Mouse (Mus musculus) intestine, embryonic 16.5 days (tissue): ENCODE measurements around the gene Zscan22. TPM values are rescaled to one million over a fixed set of nuclear protein-coding genes. Genes with fewer than 3 reads are reported as not detected.
A peak's percentile ranks its signal among the peaks of the same experiment; 100 is the strongest.
"Not testable (repeated sequence)": the region's sequence is repeated elsewhere in the genome, so short reads cannot be mapped to it uniquely, and the experiment has no call there.

Source experiments
- ATAC-seq: fragments of 200-750 bp; cut with Nextera tagmentation; 2 replicates; pipeline ENCODE4 v1.8.0; 2017; ENCODE audit warnings: moderate TSS enrichment, moderate library complexity
- H3K27ac ChIP-seq: fragments of 300-500 bp; sonication (generic); 2 replicates; pipeline ENCODE4 v1.5.1; 2014; ENCODE audit warnings: mild to moderate bottlenecking, low read length
- H3K27me3 ChIP-seq: fragments of 300-500 bp; sonication (generic); replicated peaks from 2 replicates; pipeline ENCODE4 v1.6.1; 2014; ENCODE audit warnings: low read length, control low read depth, mixed read lengths; ENCODE audit not compliant: control insufficient read depth, insufficient read depth
- H3K36me3 ChIP-seq: fragments of 300-500 bp; sonication (generic); 2 replicates; pipeline ENCODE4 v1.6.1; 2014; ENCODE audit warnings: low read length, control low read depth; ENCODE audit not compliant: control insufficient read depth, insufficient read depth
- H3K4me1 ChIP-seq: fragments of 300-500 bp; sonication (generic); 2 replicates; pipeline ENCODE4 v1.6.1; 2014; ENCODE audit warnings: low read length, control low read depth, mixed read lengths; ENCODE audit not compliant: control insufficient read depth, insufficient read depth
- H3K4me2 ChIP-seq: fragments of 300-500 bp; sonication (generic); 2 replicates; pipeline ENCODE4 v1.6.1; 2014; ENCODE audit warnings: low read depth, low read length, control low read depth
- H3K4me3 ChIP-seq: fragments of 300-500 bp; sonication (generic); 2 replicates; pipeline ENCODE4 v1.5.1; 2014; ENCODE audit warnings: mild to moderate bottlenecking, low read length
- H3K9ac ChIP-seq: fragments of 300-500 bp; sonication (generic); 2 replicates; pipeline ENCODE4 v1.6.1; 2014; ENCODE audit warnings: low read depth, low read length
- H3K9me3 ChIP-seq: fragments of 300-500 bp; sonication (generic); 2 replicates; pipeline ENCODE4 v1.6.1; 2016; ENCODE audit warnings: low read length, control low read depth; ENCODE audit not compliant: control insufficient read depth
- WGBS: fragments of 180-500 bp; shearing (Covaris S2); extraction: QIAGEN DNeasy Blood & Tissue Kit; methylation state at CpG from one replicate; pipeline ENCODE4 v1.1.7; 2014; 5-methylcytosine and 5-hydroxymethylcytosine counted together
- polyA plus RNA-seq: library from polyadenylated mRNA; unstranded; fragments of >200 nt; fragmentation: Nextera tagmentation; extraction: Ambion mirVana; gene quantifications from 2 replicates; pipeline ENCODE4 v1.2.1, GENCODE M21; 2015

Gene Zscan22
- polyA plus RNA-seq, 1 experiment from 2014 or later: 13.3 TPM

DNA sequence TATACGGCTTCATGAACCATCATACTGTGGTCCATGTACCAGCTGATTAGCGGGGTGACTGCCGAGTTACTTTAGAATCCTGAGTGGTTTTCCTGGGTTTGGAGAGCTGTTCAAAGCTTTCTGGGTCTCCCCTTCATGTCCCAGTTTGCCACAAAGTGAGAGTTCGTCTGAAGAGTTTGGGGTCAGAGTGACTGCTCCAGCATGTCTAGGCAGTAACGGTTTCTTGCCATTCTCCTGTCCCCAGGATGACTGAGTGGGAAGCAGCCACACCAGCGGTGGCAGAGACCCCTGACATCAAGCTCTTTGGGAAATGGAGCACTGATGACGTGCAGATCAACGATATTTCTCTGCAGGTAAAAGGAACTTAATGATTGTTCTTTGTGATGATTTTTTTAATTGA lies 25.1 kb downstream of the Zscan22 start:
- Histone ChIP-seq H3K27ac (no peak overlapping the region; the same call in 1 of the 2 replicates), H3K9ac (peak overlapping the region; percentile 85), H3K27me3 (no peaks in the 10 kb centered on the region), H3K9me3 (no peaks in the 10 kb centered on the region), H3K4me3 (peak overlapping the region; percentile 86), H3K4me1 (peaks cover 26% of the 10 kb centered on the region), H3K36me3 (peaks cover 32% of the 10 kb centered on the region), H3K4me2 (peak overlapping the region; percentile 78)
- 4% methylated on average over 8 of the region's 8 CpGs for WGBS
- ATAC-seq: no peak

DNA sequence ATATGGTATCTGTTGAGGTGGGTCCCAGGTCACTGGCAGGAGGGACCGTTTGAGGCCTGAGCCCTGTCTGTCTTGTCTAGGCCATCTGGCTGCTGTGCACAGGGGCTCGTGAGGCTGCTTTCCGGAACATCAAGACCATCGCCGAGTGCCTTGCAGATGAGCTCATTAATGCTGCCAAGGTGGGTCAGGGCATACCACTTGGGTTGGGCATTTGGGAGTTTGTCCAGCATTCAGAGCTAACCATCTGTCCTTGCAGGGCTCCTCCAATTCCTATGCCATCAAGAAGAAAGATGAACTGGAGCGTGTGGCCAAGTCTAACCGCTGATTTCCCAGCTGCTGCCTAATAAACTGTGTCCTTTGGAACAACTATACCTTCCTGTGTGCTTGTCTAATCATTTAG lies 28.7 kb downstream of the Zscan22 start:
- Histone ChIP-seq H3K4me3 (no peak overlapping the region), H3K4me2 (no peak overlapping the region), H3K4me1 (peaks cover 32% of the 10 kb centered on the region), H3K9ac (no peak overlapping the region), H3K9me3 (no peaks in the 10 kb centered on the region), H3K27ac (no peak overlapping the region), H3K27me3 (no peaks in the 10 kb centered on the region), H3K36me3 (peaks cover 32% of the 10 kb centered on the region)
- 78% methylated on average over 7 of the region's 7 CpGs for WGBS
- ATAC-seq: no peak

DNA sequence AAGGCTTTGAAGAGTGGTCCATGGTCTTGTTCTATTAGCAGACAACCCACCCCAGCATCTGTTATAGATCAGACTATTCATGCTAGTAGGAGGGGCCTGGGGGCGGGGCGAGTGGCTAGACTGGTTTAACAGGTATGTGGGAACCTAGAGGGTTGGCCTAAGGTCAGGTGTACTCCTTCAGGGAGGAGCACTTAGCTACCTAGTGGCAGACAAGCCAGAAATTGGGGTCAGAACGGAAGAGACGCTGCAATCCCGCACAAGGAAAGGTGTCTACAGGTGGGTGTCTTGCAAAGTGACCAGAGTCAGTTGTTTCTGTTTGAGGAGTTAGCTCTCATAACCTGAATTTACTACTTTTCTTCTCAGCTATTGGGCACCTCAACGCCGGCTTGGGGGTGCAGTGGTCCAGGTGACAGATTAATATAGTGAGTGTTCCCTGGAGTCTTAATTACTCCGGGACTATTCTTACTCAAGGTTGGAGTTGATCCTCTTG lies 29.6 kb downstream of the Zscan22 start, which contains the start of gene Rnf225:
Rnf225 (plus strand) TSS at position 226 of the 490 bp plus-strand sequence.
- Histone ChIP-seq H3K36me3 (peaks cover 32% of the 10 kb centered on the region), H3K27ac (no peak within 1 kb of the TSS; the same call in 1 of the 2 replicates), H3K4me2 (peak within 1 kb of the TSS; percentile 87), H3K9ac (peak within 1 kb of the TSS; percentile 61), H3K9me3 (no peaks in the 10 kb centered on the region), H3K4me1 (peaks cover 32% of the 10 kb centered on the region), H3K4me3 (peak within 1 kb of the TSS; percentile 45), H3K27me3 (no peaks in the 10 kb centered on the region)
- ATAC-seq: peak; percentile 85
- 22% methylated on average over 8 of the region's 8 CpGs for WGBS

- peak; percentile 45 for ATAC-seq
- Histone ChIP-seq H3K27ac (no peak overlapping the region), H3K27me3 (no peaks in the 10 kb centered on the region), H3K4me1 (peaks cover 32% of the 10 kb centered on the region), H3K36me3 (peaks cover 32% of the 10 kb centered on the region), H3K4me3 (peak overlapping the region; percentile 45), H3K9me3 (no peaks in the 10 kb centered on the region), H3K9ac (peak overlapping the region; percentile 61), H3K4me2 (peak overlapping the region; percentile 87)
- WGBS: 5% methylated on average over 65 of the region's 65 CpGs
These were observed 30.3 kb downstream of the Zscan22 start for GRCm38 (mm10) chr7:12927693-12928589.

DNA sequence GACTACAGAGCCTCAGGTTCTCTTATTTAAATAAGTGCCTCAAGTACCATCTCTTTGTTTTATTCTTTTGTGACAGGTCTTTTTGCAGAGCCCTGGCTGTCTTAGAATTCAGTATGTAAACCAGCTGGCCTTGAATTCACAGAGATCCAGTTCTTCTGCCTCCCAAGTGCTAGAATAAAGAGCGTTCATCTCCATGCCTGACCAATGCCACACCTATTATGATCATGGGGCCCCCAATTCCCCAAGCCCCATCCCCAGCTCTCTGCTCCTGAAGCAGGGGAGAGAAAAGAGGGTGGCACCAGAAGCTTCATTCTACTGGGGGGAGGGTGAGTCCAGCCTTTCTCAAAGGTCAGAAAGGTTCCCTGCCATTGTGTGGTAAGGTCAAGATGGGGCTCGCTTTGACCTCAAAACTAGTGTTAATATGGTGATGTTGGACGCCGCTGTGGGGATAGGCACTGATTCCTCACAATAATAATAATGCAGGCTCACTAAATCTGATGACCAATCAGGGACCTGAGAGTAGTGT lies 36.1 kb downstream of the Zscan22 start:
- Histone ChIP-seq H3K9ac (no peak overlapping the region), H3K9me3 (no peaks in the 10 kb centered on the region), H3K4me3 (no peak overlapping the region), H3K36me3 (no peaks in the 10 kb centered on the region), H3K27ac (no peak overlapping the region), H3K4me2 (no peak overlapping the region), H3K4me1 (no peaks in the 10 kb centered on the region), H3K27me3 (no peaks in the 10 kb centered on the region)
- 71% methylated on average over 4 of the region's 4 CpGs for WGBS
- ATAC-seq: no peak

GRCm38 (mm10) chr7:12934808-12935207 lies 37.2 kb downstream of the Zscan22 start:
- Histone ChIP-seq H3K9ac (no peak overlapping the region), H3K9me3 (no peaks in the 10 kb centered on the region), H3K4me2 (no peak overlapping the region), H3K36me3 (no peaks in the 10 kb centered on the region), H3K27ac (no peak overlapping the region), H3K4me1 (no peaks in the 10 kb centered on the region), H3K4me3 (no peak overlapping the region), H3K27me3 (no peaks in the 10 kb centered on the region)
- WGBS: 79% methylated on average over 3 of the region's 3 CpGs
- ATAC-seq: no peak

DNA sequence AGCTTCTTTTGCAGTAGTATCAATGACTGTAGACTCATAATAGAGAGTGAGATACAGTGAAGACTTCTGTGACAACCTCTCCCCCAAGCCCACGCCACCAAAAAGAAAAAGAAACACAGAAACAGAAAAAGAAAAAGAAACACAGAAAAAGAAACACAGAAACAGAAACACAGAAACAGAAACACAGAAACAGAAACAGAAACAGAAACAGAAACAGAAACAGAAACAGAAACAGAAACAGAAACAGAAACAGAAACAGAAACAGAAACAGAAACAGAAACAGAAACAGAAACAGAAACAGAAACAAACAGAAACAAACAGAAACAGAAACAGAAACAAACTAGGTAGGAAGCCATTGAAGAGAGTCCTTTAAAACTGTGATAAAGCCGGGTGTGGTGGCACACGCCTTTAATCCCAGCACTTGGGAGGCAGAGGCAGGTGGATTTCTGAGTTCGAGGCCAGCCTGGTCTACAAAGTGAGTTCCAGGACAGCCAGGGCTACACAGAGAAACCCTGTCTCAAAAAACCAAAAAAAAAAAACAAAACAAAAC lies 39.7 kb downstream of the Zscan22 start:
- not testable (repeated sequence) for H3K4me2 ChIP-seq, H3K27ac ChIP-seq, H3K9ac ChIP-seq, H3K4me1 ChIP-seq, H3K9me3 ChIP-seq, ATAC-seq, H3K27me3 ChIP-seq, H3K36me3 ChIP-seq, H3K4me3 ChIP-seq
- 79% methylated on average over 3 of the region's 4 CpGs for WGBS

DNA sequence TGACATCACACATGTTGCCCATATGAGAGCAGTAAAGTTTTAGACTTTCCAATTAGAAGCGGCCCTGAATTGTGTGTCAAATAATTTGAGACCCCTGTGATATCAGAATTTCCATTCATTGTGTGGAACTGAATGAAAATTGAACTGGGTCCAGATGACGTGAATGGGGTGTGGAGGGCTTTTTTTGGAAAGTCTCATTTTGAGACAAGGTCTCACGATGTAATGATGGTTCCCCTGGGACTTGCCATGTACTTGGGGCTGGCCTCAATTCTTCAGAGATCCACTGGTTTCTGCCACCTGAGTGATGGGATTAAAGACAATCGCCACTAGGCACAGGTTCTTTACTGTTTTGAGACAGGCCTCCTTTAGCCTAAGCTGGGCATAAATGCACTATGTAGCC lies 43.0 kb downstream of the Zscan22 start:
- Histone ChIP-seq H3K27ac (no peak overlapping the region), H3K9ac (no peak overlapping the region), H3K9me3 (no peaks in the 10 kb centered on the region), H3K4me1 (no peaks in the 10 kb centered on the region), H3K27me3 (no peaks in the 10 kb centered on the region), H3K4me3 (no peak overlapping the region), H3K4me2 (no peak overlapping the region), H3K36me3 (no peaks in the 10 kb centered on the region)
- WGBS: 90% methylated on average over 4 of the region's 4 CpGs
- no peak for ATAC-seq

DNA sequence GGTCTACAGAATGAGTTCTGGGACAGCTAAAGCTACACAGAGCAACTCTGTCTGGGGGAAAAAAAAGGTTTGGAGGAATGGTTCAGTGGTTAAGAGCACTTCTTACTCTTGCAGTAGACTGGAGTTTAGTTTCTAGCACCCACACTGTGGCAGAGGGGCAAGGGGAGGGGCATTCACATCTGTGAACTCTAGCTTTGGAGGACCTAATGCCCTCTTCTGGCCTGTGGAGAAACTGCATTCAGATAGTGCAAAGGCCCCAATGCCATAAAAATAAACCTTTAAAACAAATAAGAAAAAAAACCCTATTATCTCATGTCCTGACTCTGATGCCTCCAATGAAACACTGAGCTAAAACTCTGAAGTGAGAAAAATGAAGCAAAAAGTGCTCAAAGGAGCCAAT lies 45.9 kb downstream of the Zscan22 start:
- no peak overlapping the region for H3K4me2 ChIP-seq
- no peak for ATAC-seq
- H3K36me3 ChIP-seq: no peaks in the 10 kb centered on the region

More for the DNA sequence above, 45.9 kb downstream of the Zscan22 start:
- no peak overlapping the region for H3K4me3 ChIP-seq
- no peak overlapping the region for H3K27ac ChIP-seq
- no peaks in the 10 kb centered on the region for H3K27me3 ChIP-seq
- no peaks in the 10 kb centered on the region for H3K4me1 ChIP-seq
- no peaks in the 10 kb centered on the region for H3K9me3 ChIP-seq
- H3K9ac ChIP-seq: no peak overlapping the region
